Mouse (Mus musculus) forebrain, embryonic 14.5 days (tissue): ENCODE data around the gene Cenpl. TPM values are rescaled to one million over a fixed set of nuclear protein-coding genes. Genes with fewer than 3 reads are reported as not detected.

Source experiments
- ATAC-seq: fragments of 200-750 bp; cut with Nextera tagmentation; 2 replicates; pipeline ENCODE4 v1.8.0; 2017; ENCODE audit warnings: mild to moderate bottlenecking, moderate library complexity
- DNase-seq: peaks from one replicate; pipeline ENCODE4 v3.0.0-alpha.2; 2015; ENCODE audit warnings: low spot score
- H3K27ac ChIP-seq: fragments of 300-500 bp; sonication (generic); 2 replicates; pipeline ENCODE4 v1.5.1; 2014; ENCODE audit warnings: low read depth, mild to moderate bottlenecking, control low read depth, low read length, moderate library complexity
- H3K27me3 ChIP-seq: fragments of 300-500 bp; sonication (generic); replicated peaks from 2 replicates; pipeline ENCODE4 v1.6.1; 2014; ENCODE audit warnings: low read length, control low read depth, mixed read lengths; ENCODE audit not compliant: control insufficient read depth, insufficient read depth
- H3K36me3 ChIP-seq: fragments of 300-500 bp; sonication (generic); 2 replicates; pipeline ENCODE4 v1.6.1; 2014; ENCODE audit warnings: low read length, control low read depth; ENCODE audit not compliant: control insufficient read depth, insufficient read depth
- H3K4me1 ChIP-seq: fragments of 300-500 bp; sonication (generic); 2 replicates; pipeline ENCODE4 v1.6.1; 2014; ENCODE audit warnings: antibody characterized with exemption, low read length, control low read depth; ENCODE audit not compliant: control insufficient read depth, insufficient read depth
- H3K4me2 ChIP-seq: fragments of 300-500 bp; sonication (generic); 2 replicates; pipeline ENCODE4 v1.6.1; 2014; ENCODE audit warnings: mild to moderate bottlenecking, control low read depth, low read length
- H3K4me3 ChIP-seq: fragments of 300-500 bp; sonication (generic); 2 replicates; pipeline ENCODE4 v1.5.1; 2014; ENCODE audit warnings: low read depth, low read length, control low read depth
- H3K9ac ChIP-seq: fragments of 300-500 bp; sonication (generic); 2 replicates; pipeline ENCODE4 v1.6.1; 2014; ENCODE audit warnings: mild to moderate bottlenecking, low read length, control low read depth, moderate library complexity
- H3K9me3 ChIP-seq: fragments of 300-500 bp; sonication (generic); replicated peaks from 2 replicates; pipeline ENCODE4 v1.6.1; 2016; ENCODE audit warnings: low read length, control low read depth, mixed read lengths; ENCODE audit not compliant: control insufficient read depth
- WGBS: fragments of 180-500 bp; shearing (Covaris S2); extraction: QIAGEN DNeasy Blood & Tissue Kit; methylation state at CpG from one replicate; pipeline ENCODE4 v1.1.7; 2014; 5-methylcytosine and 5-hydroxymethylcytosine counted together
- polyA plus RNA-seq: library from polyadenylated mRNA; unstranded; fragments of >200 nt; fragmentation: Nextera tagmentation; extraction: Ambion mirVana; gene quantifications from 2 replicates; pipeline ENCODE4 v1.2.1, GENCODE M21; 2014

The Cenpl gene
- polyA plus RNA-seq, 1 experiment from 2014 or later = 27.5 TPM

GRCm38 (mm10) chr1:161077243-161077642 lies 6.7 kb downstream of the Cenpl start:
- 92% methylated on average over 3 of the region's 3 CpGs for WGBS
- DNase-seq (no peak), ATAC-seq (no peak)
- Histone ChIP-seq H3K4me2 (no peak overlapping the region), H3K27me3 (no peaks in the 10 kb centered on the region), H3K9me3 (no peaks in the 10 kb centered on the region), H3K36me3 (peaks cover 32% of the 10 kb centered on the region), H3K4me3 (no peak overlapping the region), H3K27ac (no peak overlapping the region), H3K4me1 (peaks cover 13% of the 10 kb centered on the region), H3K9ac (no peak overlapping the region)

DNA sequence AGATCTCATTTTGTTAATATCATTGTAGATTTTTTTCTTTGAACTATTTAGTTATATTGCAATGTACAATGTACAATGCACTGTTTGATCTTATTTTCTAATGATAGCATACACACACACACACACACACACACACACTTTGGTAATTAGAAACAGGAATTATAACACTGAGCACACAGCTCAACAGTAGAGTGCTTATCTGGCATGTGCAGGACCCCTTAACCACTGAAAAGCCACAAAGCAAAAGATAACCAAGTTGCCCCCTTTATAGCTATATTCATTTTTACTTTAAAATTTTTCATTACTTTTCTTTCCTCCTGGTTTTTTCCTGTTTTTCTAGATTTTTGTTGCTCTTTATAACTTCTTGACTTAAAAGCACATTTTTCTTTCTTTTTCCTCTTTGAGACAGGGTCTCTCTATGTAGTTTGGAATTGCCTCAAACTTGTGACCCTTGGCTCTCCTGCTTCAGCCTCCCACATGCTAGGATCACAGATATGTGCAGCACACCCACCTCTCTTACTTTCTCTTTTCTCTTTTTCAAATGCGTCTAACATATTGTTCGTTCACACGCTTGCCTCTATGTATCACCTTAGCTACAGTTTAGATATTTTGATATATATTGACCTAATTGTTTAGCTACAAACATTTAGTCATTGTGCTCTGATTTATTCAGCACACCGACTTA lies 29.4 kb downstream of the Cenpl start:
- 93% methylated on average over 4 of the region's 4 CpGs for WGBS

GRCm38 (mm10) chr1:161103842-161104241 lies 33.3 kb downstream of the Cenpl start:
- Histone ChIP-seq H3K4me1 (no peaks in the 10 kb centered on the region), H3K4me3 (no peak overlapping the region), H3K27me3 (no peaks in the 10 kb centered on the region), H3K9ac (no peak overlapping the region), H3K36me3 (peaks cover 30% of the 10 kb centered on the region), H3K4me2 (no peak overlapping the region), H3K9me3 (no peaks in the 10 kb centered on the region), H3K27ac (no peak overlapping the region)
- no peak for DNase-seq
- WGBS = 98% methylated on average over 1 of the region's 1 CpGs
- ATAC-seq = no peak

More for the DNA sequence above, 29.4 kb downstream of the Cenpl start:
- no peak for ATAC-seq
- peaks cover 33% of the 10 kb centered on the region for H3K36me3 ChIP-seq
- H3K27me3 ChIP-seq = no peaks in the 10 kb centered on the region
- no peak overlapping the region for H3K27ac ChIP-seq
- no peak for DNase-seq
- no peak overlapping the region for H3K4me2 ChIP-seq
- H3K9me3 ChIP-seq = no peaks in the 10 kb centered on the region
- H3K4me1 ChIP-seq = no peaks in the 10 kb centered on the region
- no peak overlapping the region for H3K9ac ChIP-seq
- no peak overlapping the region for H3K4me3 ChIP-seq

- no peak overlapping the region for H3K4me3 ChIP-seq
- H3K9ac ChIP-seq = no peak overlapping the region
- H3K4me1 ChIP-seq = no peaks in the 10 kb centered on the region
- H3K9me3 ChIP-seq = no peaks in the 10 kb centered on the region
- H3K27ac ChIP-seq = no peak overlapping the region
- peaks cover 21% of the 10 kb centered on the region for H3K36me3 ChIP-seq
- no peak for DNase-seq
- no peaks in the 10 kb centered on the region for H3K27me3 ChIP-seq
- 81% methylated on average over 8 of the region's 8 CpGs for WGBS
- H3K4me2 ChIP-seq = no peak overlapping the region
- no peak for ATAC-seq
Observed at GRCm38 (mm10) chr1:161109216-161109615, 38.7 kb downstream of the Cenpl start.

DNA sequence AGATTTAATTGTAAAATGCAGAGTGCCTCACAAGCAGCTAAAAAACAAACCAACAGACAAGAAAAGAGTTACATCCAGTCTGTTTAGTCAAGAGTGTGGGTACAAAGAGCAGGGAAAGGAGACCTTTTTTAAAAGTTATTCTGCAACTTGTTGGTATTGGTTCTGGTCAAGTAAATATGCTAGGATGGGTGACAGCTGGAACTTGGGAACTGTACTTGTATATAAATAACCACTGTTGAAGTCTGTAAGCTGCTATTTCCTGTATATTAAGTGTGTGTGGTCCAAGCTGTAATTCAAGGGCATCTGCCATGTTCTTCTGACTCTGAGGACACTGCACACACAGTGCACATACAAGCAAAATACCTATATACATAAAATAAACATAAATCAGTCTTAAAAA lies 44.1 kb downstream of the Cenpl start:
- Histone ChIP-seq H3K27me3 (no peaks in the 10 kb centered on the region), H3K36me3 (no peaks in the 10 kb centered on the region; the same call in 1 of the 2 replicates), H3K4me3 (no peak overlapping the region), H3K4me2 (no peak overlapping the region), H3K27ac (no peak overlapping the region), H3K9me3 (no peaks in the 10 kb centered on the region), H3K9ac (no peak overlapping the region), H3K4me1 (no peaks in the 10 kb centered on the region)
- no peak for DNase-seq
- ATAC-seq = no peak

DNA sequence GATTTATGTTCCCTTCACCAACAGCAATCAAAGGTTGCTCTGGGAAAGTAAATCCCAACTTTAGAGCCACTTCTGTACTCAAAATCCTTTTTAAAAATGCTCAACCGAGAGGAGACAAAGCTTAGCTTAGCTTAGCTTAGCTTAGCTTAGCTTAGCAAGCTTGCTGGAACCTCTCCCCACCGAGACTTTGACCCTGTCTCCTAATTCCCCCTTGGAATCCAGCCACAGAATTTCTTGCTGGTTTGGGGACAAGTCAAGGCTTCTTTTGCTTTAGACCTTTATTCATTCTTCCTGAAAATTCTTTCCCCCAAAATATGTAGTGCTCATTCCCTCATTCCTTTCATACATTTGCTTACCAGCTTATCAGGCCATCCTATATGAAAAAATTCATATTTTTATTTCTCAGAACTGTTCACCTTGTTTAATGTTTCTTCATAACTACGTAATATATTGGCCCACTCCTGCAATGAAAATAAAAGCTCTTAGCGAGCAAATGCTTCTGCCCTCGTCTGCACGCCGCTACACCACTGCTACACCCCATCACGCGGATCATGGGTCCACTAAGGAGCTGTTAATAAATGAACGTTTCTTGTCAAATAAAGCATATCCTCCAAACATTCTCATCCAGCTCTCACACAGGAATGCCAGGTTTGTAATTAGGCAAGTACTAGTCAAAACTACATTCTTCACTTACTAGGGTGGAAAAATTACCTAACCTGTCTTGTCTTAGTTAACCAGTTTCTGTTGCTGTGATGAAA lies 52.3 kb downstream of the Cenpl start:
- H3K27me3 ChIP-seq = no peaks in the 10 kb centered on the region
- WGBS = 91% methylated on average over 10 of the region's 10 CpGs
- H3K4me3 ChIP-seq = no peak overlapping the region
- H3K27ac ChIP-seq = no peak overlapping the region
- H3K4me2 ChIP-seq = no peak overlapping the region
- no peaks in the 10 kb centered on the region for H3K4me1 ChIP-seq
- DNase-seq (no peak), ATAC-seq (no peak)
- H3K9me3 ChIP-seq = no peaks in the 10 kb centered on the region
- H3K36me3 ChIP-seq = no peaks in the 10 kb centered on the region
- no peak overlapping the region for H3K9ac ChIP-seq

DNA sequence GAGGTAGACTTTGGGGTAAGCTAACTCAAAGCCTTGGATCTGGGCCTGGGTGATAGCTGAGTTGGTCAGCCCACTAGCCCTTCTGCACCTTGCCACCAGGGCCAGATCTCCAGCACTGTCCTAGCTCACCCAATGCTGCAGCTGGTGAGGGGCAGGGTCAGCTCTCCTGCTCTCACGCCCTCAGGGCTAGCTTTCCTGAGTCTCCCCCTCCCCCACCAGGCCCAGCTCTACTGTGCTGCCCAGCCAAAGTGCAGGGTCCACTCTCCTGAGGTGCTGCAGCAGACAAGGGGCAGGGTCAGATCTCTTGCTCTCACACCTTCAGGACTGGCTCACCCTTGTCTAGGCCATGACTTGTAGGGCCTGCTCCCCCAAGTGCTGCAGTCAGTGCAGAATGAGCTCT lies 55.9 kb downstream of the Cenpl start:
- Histone ChIP-seq H3K36me3 (no peaks in the 10 kb centered on the region), H3K4me3 (no peak overlapping the region), H3K4me2 (no peak overlapping the region), H3K27ac (no peak overlapping the region), H3K9me3 (no peaks in the 10 kb centered on the region), H3K9ac (no peak overlapping the region), H3K27me3 (no peaks in the 10 kb centered on the region), H3K4me1 (peaks cover 9% of the 10 kb centered on the region; the same call in 1 of the 2 replicates)
- ATAC-seq = no peak
- WGBS = 80% methylated on average over 1 of the region's 1 CpGs
- no peak for DNase-seq

GRCm38 (mm10) chr1:161130726-161131664 lies 60.5 kb downstream of the Cenpl start, which contains the start of gene Klhl20:
Gene Klhl20 (minus strand): TSS chr1:161131511.
- Histone ChIP-seq H3K36me3 (no peaks in the 10 kb centered on the region), H3K4me1 (peaks cover 9% of the 10 kb centered on the region; the same call in 1 of the 2 replicates), H3K27ac (peak within 1 kb of the TSS; percentile 74), H3K9me3 (no peaks in the 10 kb centered on the region), H3K27me3 (no peaks in the 10 kb centered on the region), H3K4me3 (peak within 1 kb of the TSS; percentile 87), H3K9ac (peak within 1 kb of the TSS; percentile 95), H3K4me2 (peak within 1 kb of the TSS; percentile 88)
- DNase-seq (peak; percentile 96), ATAC-seq (peak; percentile 97)
- 2% methylated on average over 41 of the region's 41 CpGs for WGBS
